20 mouse cellular contexts compared by ENCODE assay signal in genomic region chr1:170791001-170791400, GRCm38 (mm10).
A peak's percentile ranks its signal among the peaks of the same experiment; 100 is the strongest.
DNase-seq lines count a peak whose midpoint lies in the region; ATAC-seq and TF ChIP-seq lines count a peak whose summit lies in the region.
"Had no signal": no experiment of that assay in that cellular context is flagged by ENCODE, and none has a peak within 500 bp of the region (broad histone marks: within the 10 kb centered on the region; RNA-seq: fewer than 3 reads in every experiment).

No protein-coding gene starts in this region.

- TF ChIP-seq POLR2A in thymus, adult 2 months (IDR thresholded peaks at IDR 0.05; ENCODE audit: control insufficient read depth, extremely low read depth, insufficient read depth, low read length, poor library complexity), result no peak

- H3K36me3 ChIP-seq in lung, embryonic 14.5 days (ENCODE audit: insufficient read depth), result no peaks in the 10 kb centered on the region; the same call in 1 of the 2 replicates
- no peaks in the 10 kb centered on the region; the same call in 1 of the 2 replicates for H3K36me3 ChIP-seq in thymus, adult 2 months (ENCODE audit: control insufficient read depth, insufficient read depth, low read length)

- no peaks in the 10 kb centered on the region for H3K9me3 ChIP-seq in lung, embryonic 14.5 days (ENCODE audit: low read depth, low read length)
- H3K9me3 ChIP-seq: embryonic facial prominence, embryonic 10.5 days; forebrain, embryonic 13.5 days; heart, embryonic 13.5 days; hindbrain, embryonic 15.5 days had no signal

- peak; percentile 23 for DNase-seq in lung, embryonic 14.5 days
- no peak for DNase-seq in lung, postnatal 14 days
- DNase-seq in thymus, adult 2 months, result peak; percentile 19
- no peak for DNase-seq in thymus, postnatal 4 days
- peak; percentile 63 for DNase-seq in NIH3T3 (ENCODE audit: low read depth)
- DNase-seq in lung, postnatal 36 days, result peak; percentile 19
- DNase-seq in cerebellum, adult 9-10 months, result no peak
- no peak for DNase-seq in ovary, postnatal 10 days (ENCODE audit: low spot score)
- DNase-seq: adrenal gland, postnatal 14 days; cerebellum, adult 11 months; cerebellum, adult 9-11 months; cerebellum, postnatal 36 days; forebrain, postnatal 0 days; gastrocnemius, postnatal 14 days; heart, postnatal 36 days had no signal

- TF ChIP-seq CTCF in lung, embryonic 14.5 days (IDR thresholded peaks at IDR 0.05; ENCODE audit: low read depth), result no peak
- TF ChIP-seq CTCF in thymus, adult 2 months (IDR thresholded peaks at IDR 0.05; ENCODE audit: borderline replicate concordance, control insufficient read depth, extremely low read depth, insufficient read depth, low read length, poor library complexity), result no peak

- no peak overlapping the region for H3K4me2 ChIP-seq in lung, embryonic 14.5 days
- H3K4me2 ChIP-seq: forebrain, embryonic 13.5 days; heart, embryonic 13.5 days; hindbrain, embryonic 15.5 days had no signal

- H3K9ac ChIP-seq in lung, embryonic 14.5 days, result no peak overlapping the region
- H3K9ac ChIP-seq: forebrain, embryonic 13.5 days; forebrain, postnatal 0 days; heart, embryonic 13.5 days; hindbrain, embryonic 15.5 days had no signal

- peak overlapping the region; percentile 54; the same call in 1 of the 2 replicates for H3K27ac ChIP-seq in lung, embryonic 14.5 days (ENCODE audit: low read depth)
- H3K27ac ChIP-seq in thymus, adult 2 months (ENCODE audit: control insufficient read depth, insufficient read depth, low read length), result no peak overlapping the region
- H3K27ac ChIP-seq: embryonic facial prominence, embryonic 10.5 days; forebrain, embryonic 13.5 days; heart, embryonic 13.5 days; hindbrain, embryonic 15.5 days had no signal

- peak; percentile 76; the same call in 1 of the 2 replicates for ATAC-seq in lung, embryonic 14.5 days (ENCODE audit: insufficient read depth)
- ATAC-seq: activated CD4-positive, CD25-positive, alpha-beta regulatory T cell, adult 4 months; forebrain, embryonic 13.5 days; forebrain, postnatal 0 days had no signal

- H3K4me1 ChIP-seq in lung, embryonic 14.5 days (ENCODE audit: insufficient read depth), result no peaks in the 10 kb centered on the region
- H3K4me1 ChIP-seq in thymus, adult 2 months (replicated peaks; ENCODE audit: control insufficient read depth, insufficient read depth, low read length), result peaks cover 8% of the 10 kb centered on the region
- H3K4me1 ChIP-seq: embryonic facial prominence, embryonic 10.5 days; forebrain, embryonic 13.5 days; hindbrain, embryonic 15.5 days had no signal

- 50% methylated on average over 3 of the region's 3 CpGs for WGBS in lung, embryonic 14.5 days
- 39% methylated on average over 3 of the region's 3 CpGs for WGBS in thymus, adult 2 months

- no peaks in the 10 kb centered on the region for H3K27me3 ChIP-seq in lung, embryonic 14.5 days (ENCODE audit: insufficient read depth, low read length)
- no peaks in the 10 kb centered on the region for H3K27me3 ChIP-seq in thymus, adult 2 months (ENCODE audit: control insufficient read depth, insufficient read depth, low read length)
- H3K27me3 ChIP-seq: forebrain, embryonic 13.5 days; heart, embryonic 13.5 days; hindbrain, embryonic 15.5 days had no signal

- no peak overlapping the region for H3K4me3 ChIP-seq in lung, embryonic 14.5 days (ENCODE audit: low read depth, low read length)
- H3K4me3 ChIP-seq in thymus, adult 2 months (ENCODE audit: control insufficient read depth, insufficient read depth, low read length), result no peak overlapping the region
- H3K4me3 ChIP-seq: embryonic facial prominence, embryonic 10.5 days; forebrain, embryonic 13.5 days; heart, embryonic 13.5 days; hindbrain, embryonic 15.5 days had no signal

Comparison
In these comparisons a context has a peak if more than half of its experiments do, and no peak if none do; other contexts are left out.
1. DNase-seq: peak in lung, embryonic 14.5 days (single experiment), thymus, adult 2 months (single experiment), NIH3T3 (single experiment) and lung, postnatal 36 days (single experiment); none in lung, postnatal 14 days (single experiment), thymus, postnatal 4 days (single experiment), cerebellum, adult 9-10 months (single experiment) and ovary, postnatal 10 days (single experiment).